Mouse (Mus musculus): ENCODE data around the gene Fip1l1. TPM values are rescaled to one million over a fixed set of nuclear protein-coding genes. Genes with fewer than 3 reads are reported as not detected.

Fip1l1 gene
- polyA plus RNA-seq (2015; fragmentation: Illumina TruSeq; extraction: RNeasy Lipid Tissue Mini Kit (QIAGEN cat#74804); ENCODE audit: insufficient read depth, low read depth, low replicate concordance): 6.9 TPM

GRCm38 (mm10) chr5:74535240-74536021 lies at the start of gene Fip1l1:
Gene Fip1l1, plus strand, starts transcription at chr5:74535449.

GRCm38 (mm10) chr5:74531630-74532280 lies 3.5 kb upstream of the Fip1l1 start, which contains the start of gene Scfd2:
Gene Scfd2, minus strand, starts transcription at chr5:74531759.

Other genes starting within 250 kb of the Fip1l1 start
- 5.5 TPM for gene Scfd2, start 3.7 kb upstream of the Fip1l1 start, polyA plus RNA-seq (2015; fragmentation: Illumina TruSeq; extraction: RNeasy Lipid Tissue Mini Kit (QIAGEN cat#74804); ENCODE audit: insufficient read depth, low read depth, low replicate concordance)
- 1.4 TPM for gene Lnx1, start 167.5 kb downstream of the Fip1l1 start, polyA plus RNA-seq (2015; fragmentation: Illumina TruSeq; extraction: RNeasy Lipid Tissue Mini Kit (QIAGEN cat#74804); ENCODE audit: insufficient read depth, low read depth, low replicate concordance)

Data from pancreas, adult 10 weeks (tissue).